Mouse (Mus musculus) lung, postnatal 36 days (tissue): ENCODE results near the gene Cyp46a1.

Experiments
- DNase-seq: peaks from one replicate; pipeline ENCODE4 v3.0.0; 2022; ENCODE audit warnings: mixed read lengths

Gene Cyp46a1

DNA sequence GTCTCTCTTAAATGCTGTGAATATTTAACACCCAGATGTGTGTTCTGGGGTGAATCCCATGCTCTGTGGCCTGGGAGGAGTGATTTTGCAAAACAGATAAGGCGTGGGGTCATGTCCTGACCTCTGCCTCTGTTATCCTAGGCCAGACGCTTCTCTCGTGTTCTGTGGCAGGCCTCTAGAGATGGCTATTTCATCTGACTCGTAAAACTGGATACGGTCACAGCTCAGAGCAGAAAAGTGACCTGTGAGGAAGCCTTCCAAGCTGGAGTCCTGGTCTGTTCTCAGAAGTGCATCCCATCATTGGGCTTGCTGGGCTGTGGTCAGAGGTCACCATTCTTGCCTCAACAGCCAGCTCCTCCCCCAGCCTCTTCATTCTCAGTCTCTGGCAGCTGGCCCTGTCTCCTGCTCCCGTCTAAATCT, 21.7 kb upstream of the Cyp46a1 start:
- DNase-seq: peak; percentile 52

DNA sequence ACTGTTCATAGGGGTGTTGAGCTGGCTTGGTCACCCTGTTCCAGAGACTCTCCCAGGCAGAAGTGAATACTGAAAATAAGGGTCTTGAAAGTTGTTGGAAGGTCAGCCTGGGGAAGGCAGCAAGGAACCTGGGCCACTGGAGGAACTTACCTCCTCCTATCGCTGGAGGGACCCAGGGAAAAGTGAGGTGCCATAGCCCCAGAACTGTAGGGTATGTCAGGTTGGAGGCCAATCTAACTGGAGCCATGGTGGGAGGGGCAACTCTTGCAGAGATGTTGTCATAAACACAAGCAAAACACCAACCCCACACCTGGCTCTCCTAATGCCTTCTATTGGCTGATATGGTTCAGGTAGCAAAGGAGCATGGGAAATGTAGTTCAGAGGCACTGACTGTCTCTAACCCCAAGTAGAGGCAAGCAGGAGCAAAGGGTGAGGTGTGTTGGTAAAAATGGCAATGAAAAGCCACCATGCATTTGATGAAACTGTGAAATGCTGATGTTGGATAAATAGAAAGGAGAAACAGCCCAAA, 20.9 kb upstream of the Cyp46a1 start:
- no peak for DNase-seq

DNA sequence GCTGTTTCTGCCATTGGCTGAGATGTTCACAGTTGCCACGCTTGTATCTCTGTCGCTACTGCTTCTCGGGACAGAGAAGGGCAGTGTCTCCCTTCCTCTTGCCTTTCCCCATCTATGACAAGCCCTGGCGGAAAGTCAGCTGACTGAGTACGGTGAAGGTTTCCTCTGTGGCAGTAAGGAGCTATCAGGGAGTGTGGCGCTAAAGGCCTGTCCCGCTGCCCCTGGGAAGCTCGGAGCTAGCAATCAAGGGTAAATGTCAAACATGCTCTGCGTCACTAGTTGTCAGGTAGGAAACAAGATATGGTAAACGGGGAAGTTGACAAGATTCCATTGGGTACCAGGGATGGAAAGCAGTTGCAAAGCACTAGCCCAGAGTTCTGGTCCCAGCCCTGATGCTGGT, 18.4 kb upstream of the Cyp46a1 start:
- DNase-seq: no peak

DNA sequence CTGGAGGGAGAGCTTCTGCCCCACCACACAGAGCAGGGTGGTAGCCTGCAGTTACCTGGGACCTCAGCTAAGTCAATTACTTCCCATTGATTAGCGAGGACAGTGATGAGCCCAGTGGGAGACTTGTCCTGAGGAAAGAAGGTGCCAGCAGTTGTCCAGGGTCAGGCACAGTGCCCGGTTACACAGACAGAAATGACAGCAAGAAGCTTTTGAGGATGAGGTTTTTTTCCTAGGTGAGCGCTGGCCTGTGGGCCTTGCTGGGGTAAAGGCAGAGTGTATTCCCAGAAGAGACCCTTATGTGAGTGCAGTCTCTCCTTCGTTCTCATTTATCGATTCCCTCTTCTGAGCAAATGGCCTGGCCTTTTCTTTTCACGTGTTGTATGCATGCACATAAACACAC, 17.5 kb upstream of the Cyp46a1 start:
- DNase-seq: no peak

DNA sequence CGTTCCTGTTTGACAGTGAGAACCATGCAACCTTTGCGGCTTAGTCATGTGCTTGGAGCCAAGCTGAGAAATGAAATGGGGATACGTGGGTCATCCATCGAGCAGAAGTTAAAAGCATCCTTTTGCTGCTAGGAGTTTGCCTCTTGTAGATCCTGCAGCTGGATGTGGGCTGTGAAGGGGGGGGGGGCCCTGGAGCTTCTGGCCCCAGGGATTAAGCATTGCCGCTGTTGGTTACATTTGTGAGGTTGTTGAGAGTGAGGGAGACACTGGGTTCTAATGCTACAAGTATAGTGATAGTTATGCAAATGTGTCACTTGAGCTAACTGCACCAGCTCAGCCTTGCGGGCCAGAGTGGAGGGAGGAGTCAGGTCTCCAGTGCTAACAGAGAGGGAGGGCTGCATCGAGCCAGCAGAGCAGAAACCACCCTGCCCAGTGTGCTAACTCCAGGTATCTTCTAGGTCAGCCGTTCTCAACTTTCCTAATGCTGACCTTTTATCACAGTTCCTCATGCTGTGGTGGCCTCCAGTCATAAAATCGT, 16.9 kb upstream of the Cyp46a1 start:
- DNase-seq: no peak

DNA sequence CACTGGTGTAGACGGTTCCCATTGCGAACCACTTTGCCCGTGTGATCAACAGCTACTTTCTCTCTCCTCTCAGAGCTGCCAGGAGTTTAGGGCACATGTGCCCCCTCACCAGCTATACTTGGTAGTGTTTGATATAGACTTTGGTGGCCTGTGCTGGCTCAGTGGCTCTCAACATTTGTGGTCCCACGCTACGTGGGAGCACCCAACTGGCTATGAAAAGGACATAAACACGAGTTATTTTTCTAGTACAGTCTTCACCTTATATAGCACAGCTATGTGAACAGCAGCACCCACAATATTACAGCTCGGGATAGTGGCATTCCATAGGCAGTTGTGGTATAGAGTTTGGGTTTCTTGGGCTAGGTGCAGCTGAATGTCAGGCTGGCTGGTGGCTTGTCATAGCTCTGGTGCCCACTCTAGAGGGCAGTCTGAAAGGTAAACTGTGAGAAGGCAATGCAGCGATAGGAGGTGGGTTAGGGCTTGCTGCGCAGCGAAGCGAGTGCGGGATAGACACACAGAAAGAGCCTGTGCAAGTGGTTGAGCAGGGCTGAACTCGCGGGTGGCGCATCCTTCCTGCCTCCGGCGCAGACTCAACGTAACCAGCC, 16.3 kb upstream of the Cyp46a1 start:
- DNase-seq: no peak

DNA sequence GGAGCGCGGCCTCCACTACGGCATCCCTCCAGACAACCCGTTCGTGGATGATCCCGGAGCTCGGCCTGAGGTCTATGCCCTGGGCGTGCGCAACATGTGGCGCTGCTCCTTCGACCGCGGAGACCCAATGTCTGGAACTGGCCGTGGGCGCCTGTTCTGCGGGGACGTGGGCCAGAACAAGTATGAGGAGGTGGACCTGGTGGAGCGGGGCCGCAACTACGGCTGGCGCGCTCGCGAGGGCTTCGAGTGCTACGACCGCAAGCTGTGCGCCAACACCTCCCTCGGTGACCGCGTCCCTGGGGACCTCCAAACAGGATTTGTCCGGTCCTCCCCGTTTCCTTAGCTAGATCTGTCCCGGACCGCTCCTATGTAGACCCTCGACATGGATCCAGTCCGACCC, 15.7 kb upstream of the Cyp46a1 start:
- no peak for DNase-seq

DNA sequence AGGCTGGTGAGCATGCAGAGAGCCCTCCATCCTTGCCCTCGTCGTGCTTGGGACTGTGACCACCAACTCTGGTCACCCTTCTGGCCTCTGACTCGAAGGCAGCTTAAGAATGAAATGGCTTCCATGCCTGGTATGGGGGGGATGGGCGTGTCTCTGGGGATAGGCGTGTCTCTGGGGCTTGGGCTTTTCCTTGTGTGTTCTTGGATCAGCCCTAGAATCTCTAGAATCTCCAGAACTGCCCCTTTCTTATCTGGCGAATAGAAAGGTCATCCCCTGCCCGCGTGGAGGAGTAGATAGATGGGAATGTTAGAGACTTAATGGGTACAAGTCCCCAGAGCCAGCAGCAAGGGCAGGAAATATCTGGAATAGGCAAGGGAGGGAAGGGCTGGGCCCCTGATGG, 14.1 kb upstream of the Cyp46a1 start:
- DNase-seq: no peak

DNA sequence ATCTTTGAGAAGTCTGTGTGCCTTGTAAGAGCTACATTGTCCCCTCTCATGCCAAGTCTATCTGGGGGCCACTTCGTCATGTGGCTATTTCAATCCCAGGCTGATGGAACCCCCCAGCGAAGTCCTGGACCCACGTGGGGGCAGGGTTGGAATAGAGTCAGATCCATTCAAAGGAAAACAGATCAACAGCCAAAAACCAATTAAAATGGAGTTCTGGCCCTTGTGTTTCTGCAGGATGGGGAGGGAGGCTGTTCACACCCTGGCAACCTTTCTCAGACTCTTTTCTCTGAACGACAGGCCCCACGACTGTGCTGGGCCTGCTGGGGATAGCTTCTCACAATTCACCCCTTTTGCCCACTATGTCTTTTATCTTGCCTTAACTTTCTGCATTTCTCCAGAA, 7.8 kb upstream of the Cyp46a1 start:
- DNase-seq: no peak

DNA sequence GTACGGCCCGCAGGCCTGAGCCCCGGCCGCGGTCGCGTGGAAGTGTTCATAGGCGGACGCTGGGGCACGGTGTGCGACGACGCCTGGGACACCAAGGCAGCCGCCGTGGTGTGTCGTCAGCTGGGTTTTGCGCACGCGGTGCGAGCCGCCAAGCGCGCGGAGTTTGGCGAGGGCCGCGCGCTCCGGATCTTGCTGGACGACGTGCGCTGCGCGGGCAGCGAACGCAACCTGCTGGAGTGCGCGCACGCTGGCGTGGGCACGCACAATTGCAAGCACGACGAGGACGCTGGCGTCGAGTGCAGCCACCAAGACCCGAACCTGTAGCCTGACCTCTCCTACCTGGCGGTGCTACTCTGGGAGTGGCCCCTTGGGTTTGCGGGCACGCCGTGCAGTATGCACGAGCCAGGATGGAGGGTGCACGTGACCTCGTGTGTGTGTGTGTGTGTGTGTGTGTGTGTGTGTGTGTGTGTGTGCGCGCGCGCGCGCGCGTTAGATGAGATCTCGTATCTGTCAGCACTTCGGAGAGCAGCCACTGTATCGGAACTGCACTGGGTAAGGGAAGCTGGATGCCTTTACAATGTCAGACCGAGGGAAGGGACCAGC, 6.2 kb upstream of the Cyp46a1 start:
- no peak for DNase-seq

DNA sequence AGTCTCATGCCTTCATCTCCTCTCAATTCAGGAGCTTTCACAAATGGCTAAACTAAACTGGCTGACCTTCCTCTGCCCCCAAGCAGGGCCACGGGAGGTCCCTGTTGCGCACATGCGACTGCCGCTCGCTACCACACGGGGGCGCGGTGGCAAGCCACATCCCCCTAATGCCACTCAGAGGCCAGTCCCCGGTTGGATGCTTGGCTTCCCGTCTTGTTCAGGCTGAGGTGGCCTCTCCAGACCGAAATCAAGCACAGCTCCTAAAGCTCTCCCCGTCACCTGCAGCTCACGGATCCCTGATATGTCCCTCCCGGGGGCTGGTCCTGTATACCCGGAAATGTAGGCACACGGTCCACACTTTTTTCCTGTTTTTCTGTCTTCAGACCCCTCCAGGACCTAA, 1.1 kb upstream of the Cyp46a1 start:
- DNase-seq: peak; percentile 90

DNA sequence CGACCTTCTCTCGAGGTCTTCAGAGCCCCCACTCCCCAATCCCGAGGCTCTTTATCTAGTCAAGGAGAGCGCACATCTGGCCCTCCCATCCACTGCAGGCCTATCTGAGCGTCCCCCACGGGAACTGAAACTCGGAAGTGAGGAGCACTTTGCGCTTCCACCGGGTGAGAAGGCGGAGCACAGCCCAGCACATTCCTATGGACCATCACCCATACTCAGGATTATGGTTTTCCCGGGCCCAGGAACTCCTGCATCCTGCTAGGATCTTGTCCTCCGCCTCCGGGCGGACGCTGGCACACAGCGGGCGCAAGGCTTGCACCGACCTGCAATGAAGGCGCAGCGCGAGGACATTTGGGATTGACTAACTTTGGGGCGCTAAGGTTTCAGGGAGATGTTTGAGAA, 699 bp upstream of the Cyp46a1 start:
- DNase-seq: peak; percentile 27

DNA sequence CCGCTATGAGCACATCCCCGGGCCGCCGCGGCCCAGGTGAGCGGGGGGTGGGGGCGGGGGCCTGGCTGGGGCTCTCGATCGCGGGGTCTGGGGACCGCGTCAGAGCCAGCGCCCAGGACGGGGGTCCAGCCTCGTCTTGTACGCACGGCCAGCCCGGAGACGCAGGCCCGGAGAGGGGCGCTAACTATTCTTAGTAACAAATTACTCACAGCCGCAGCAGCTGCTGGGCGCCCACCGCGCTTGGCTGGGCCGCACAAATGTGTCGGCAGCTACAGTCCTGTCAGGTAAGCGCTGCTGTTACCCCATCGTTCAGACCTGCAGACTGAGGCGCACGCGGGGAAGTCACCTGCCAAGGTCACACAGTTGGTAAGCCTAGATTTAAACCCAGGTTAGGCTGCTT, 348 bp downstream of the Cyp46a1 start:
- DNase-seq: no peak

DNA sequence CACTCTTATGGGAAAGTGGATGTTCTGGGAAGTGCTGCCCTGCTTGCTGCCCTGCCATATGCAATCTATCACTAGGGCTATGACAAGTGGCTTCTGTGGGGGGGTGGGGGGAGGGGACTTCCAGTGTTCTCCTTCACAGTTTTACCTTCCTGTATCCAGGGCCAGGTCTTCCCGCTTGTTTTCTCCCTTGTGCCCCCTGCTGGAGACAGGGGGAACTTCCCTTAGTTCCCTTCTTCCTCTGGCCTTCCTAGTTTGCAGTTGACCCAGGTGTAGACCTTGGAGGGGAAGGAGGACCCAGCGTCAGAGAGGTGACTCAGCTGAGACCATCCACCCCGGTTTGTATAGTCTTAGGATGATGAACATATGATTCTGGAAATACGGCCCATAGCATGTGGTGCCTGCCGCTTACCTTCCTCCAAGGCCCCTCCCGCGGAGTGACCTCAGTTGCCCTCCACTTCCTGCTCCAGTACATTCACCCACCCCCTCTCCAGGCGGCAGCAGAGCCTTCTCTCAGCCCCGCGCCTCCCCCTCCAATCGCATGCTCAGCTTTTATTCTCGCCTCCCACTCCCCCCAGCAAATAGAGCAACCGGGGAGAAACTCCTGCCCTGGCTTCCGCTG, 4.5 kb downstream of the Cyp46a1 start:
- peak; percentile 54 for DNase-seq

DNA sequence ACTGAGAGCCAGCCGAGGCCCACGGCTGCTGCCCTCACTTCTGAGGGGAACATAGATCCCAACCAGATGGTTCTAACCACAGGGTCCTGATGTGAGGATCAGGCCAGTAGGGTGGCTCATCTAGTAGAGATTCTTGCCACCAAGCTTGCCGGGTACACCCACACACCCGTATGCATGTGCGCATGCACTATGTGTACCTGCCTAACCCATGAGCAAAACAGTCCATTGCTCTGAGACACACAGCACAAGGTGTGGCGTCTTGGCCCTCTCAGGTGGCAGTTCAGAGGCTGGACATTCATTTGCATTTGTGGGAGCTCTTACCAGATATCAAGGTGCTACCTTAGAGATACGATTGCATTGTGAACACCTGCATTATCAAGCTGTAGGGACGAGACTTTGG, 14.0 kb downstream of the Cyp46a1 start:
- DNase-seq: no peak

DNA sequence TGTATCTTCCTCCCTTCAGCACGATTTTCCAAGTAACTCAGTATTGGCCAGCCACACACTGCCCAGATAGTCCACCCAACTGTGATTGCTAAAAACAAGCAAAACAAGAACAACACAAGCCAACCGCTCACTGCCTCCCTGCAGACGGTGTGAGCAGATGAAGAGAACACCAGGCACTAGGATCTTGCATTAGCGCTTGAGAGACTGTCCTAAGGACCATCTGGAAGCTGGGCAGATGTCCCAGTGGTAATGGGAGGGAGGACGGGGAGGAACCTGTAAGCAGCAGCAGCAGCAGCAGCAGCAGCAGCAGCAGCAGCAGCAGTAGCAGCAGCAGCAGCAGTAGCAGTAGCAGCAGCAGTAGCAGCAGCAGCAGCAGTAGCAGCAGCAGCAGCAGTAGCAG, 14.8 kb downstream of the Cyp46a1 start:
- DNase-seq: no peak

DNA sequence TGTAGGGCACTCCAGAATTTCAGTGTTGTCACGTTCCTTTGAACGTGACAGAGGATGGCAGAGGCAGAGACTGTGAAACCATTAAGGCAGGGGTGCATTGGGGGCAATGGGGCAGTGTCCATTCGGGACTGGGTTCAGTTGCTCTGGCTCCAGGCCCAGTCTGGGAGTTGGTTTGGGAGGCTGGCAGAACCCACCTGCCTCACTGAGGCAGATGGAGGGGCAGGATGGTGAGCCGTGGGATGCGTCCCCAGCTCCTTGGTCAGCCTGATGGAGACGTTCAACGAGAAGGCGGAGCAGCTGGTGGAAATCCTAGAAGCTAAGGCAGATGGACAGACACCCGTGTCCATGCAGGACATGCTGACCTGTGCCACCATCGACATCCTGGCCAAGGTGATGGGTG, 16.8 kb downstream of the Cyp46a1 start:
- no peak for DNase-seq

DNA sequence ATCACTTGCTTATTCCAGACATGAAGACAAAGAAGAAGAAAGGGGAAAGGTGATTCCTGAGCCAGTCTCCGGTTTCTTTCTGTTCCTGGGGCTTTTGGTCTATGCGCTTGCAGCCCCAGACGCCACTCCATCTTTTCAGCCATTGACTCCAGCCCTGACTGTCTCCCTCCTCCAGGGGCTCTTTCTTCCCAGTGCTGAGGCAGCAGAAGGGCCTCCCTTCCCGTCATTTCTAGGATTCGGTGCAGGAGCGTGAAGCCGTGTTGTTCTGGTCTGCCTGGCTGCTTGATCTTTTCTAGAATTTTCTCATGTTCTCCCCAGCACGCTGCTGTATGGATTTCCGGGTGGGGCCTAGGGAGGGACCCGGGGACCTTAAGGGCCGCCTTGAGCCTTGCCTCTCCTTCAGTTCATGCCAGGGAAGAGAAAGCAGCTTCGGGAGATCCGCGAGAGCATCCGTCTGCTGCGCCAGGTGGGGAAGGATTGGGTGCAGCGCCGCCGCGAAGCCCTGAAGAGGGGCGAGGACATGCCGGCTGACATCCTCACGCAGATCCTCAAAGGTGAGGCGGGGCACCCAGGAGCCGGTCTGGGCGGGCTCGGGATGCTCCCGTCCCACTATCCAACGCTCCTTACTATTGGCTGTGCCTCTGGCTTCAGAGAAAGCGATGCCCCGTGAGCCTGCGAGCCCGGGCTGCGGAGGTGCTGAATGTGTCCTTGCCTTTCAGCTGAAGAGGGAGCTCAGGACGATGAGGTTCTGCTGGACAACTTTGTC, 18.4 kb downstream of the Cyp46a1 start:
- DNase-seq: no peak

DNA sequence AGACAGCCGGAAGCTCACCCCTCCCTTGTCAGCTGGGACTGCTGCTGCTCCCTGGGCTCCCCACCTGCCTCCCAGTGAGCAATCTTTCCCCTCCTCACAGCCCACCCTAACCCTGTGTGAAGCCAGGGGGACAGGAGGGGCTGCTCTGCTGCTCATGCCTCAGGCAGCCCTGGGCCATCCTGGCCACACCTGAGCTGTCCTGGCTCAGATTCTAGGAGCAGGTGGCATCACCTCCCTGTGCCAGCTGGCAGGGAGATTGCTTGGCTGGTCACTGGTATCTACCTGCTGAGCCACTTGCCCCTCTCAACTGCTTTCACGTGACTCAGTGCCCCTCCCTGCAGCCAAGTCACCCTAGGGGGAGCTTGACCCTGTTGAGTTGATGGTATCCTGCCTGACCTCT, 20.1 kb downstream of the Cyp46a1 start:
- DNase-seq: no peak

DNA sequence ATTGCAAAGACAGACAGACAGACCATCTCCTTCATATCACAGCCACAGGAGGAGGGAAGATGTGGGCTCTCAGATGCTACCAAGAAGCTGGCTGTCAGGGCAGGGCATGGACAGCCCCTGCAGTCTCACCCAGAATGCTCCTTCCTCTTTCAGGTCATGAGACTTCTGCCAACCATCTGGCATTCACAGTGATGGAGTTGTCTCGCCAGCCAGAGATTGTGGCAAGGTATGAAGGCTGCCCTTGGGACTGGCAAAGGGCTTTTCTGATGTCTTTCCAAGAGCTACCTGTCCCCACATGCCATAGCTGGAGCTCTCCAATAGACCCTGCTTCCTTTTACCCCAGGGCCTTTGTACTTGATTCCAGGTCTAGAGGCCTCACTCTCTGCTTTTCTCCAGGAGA, 21.1 kb downstream of the Cyp46a1 start:
- no peak for DNase-seq

DNA sequence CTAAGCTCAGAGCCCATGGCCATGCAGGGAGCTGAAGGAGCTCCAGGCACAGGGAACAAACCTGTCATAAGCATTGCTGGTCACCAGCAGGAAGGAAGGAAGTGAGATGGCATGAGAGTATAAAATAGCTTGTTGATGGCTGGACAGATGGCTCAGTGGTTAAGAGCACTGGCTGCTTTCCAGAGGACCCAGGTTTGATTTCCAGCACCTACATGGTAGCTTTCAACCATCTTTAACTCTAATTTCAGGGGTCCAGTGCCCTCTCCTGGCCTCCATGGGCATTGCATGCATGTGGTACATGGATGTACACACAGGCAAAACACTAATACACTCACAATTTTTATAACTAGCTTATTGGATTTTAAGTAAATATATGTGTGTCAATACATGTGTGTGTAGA, 21.8 kb downstream of the Cyp46a1 start:
- no peak for DNase-seq

DNA sequence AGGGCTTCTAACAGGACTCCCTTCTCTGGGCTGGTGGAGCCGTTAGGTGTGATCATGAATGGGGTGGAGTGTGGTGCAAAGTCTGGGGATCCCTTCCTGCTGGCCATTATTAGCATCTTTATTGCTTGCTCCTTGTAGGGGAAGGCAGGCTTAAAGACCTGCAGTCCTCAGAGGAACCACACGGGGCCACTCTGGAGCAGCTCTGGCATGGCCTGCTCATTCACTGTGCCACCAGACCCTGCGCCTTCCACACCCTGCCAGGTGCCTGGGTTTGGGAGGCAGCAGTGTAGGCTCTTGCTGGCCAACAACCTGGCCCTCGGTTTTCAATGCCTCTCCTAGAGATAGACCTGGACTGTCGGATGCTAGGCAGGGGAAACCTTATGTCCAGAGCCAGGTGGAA, 29.6 kb downstream of the Cyp46a1 start:
- DNase-seq: peak; percentile 91

DNA sequence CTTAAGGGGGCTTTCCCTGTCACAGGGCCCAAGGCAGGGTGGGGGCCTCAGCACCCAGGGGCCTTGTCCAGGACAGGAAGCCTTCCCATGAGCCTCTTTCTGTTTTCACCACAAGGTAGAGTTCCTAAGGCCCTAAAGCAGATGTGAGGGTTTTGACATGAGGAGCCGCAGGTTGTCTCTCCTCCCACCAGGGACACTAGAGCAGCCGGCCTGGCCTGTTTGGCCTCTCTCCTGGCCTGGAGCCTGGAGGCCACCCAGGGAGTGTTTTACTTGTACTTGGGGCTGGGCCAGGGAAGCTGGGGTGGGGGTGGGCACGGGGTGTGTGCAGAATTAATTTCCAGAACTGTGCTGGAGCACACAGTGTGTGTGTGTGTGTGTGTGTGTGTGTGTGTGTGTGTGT, 31.2 kb downstream of the Cyp46a1 start:
- peak; percentile 80 for DNase-seq

DNA sequence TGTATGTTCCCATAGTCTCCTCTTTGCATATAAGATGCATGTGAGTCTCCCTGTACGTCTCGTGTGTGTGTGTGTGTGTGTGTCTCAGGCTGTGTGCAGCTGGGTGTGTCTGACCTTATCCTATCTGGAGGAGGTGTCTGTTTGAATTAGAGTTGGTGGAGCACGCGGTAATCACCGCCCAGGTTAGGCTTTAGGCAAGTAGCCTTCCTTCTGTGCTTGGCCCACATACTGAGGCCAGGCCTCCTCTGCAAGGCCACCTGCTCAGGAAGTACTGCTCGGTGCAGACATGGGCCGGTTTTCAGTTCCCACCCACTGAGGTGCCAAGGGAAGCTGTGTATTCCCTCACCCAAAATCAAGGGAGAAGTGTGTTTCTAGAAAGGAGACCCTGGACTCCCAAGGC, 31.7 kb downstream of the Cyp46a1 start:
- DNase-seq: no peak
